Mouse (Mus musculus) neural tube, embryonic 15.5 days (tissue): ENCODE measurements at regions not wholly inside any gene's neighbourhood (a gene's known extent, or its start where the extent isn't known, plus 50 kb on each side); places are given as distances from the start of the nearest gene placed in this dataset.

Experiments
- ATAC-seq: fragments of 200-750 bp; cut with Nextera tagmentation; 2 replicates; pipeline ENCODE4 v1.8.0; 2017; ENCODE audit warnings: mild to moderate bottlenecking, moderate TSS enrichment, moderate library complexity; ENCODE audit not compliant: low FRiP score
- H3K27ac ChIP-seq: fragments of 300-500 bp; sonication (generic); replicated peaks from 2 replicates; pipeline ENCODE4 v1.5.1; 2015; ENCODE audit warnings: mild to moderate bottlenecking, inconsistent platforms
- H3K27me3 ChIP-seq: fragments of 300-500 bp; sonication (generic); replicated peaks from 2 replicates; pipeline ENCODE4 v1.6.1; 2015; ENCODE audit warnings: inconsistent platforms
- H3K36me3 ChIP-seq: fragments of 300-500 bp; sonication (generic); 2 replicates; pipeline ENCODE4 v1.6.1; 2015; ENCODE audit warnings: inconsistent platforms
- H3K4me1 ChIP-seq: fragments of 300-500 bp; sonication (generic); 2 replicates; pipeline ENCODE4 v1.6.1; 2015; ENCODE audit warnings: inconsistent platforms
- H3K4me2 ChIP-seq: fragments of 300-500 bp; sonication (generic); 2 replicates; pipeline ENCODE4 v1.6.1; 2015; ENCODE audit warnings: inconsistent platforms, mild to moderate bottlenecking, moderate library complexity
- H3K4me3 ChIP-seq: fragments of 300-500 bp; sonication (generic); replicated peaks from 2 replicates; pipeline ENCODE4 v1.5.1; 2015; ENCODE audit warnings: mild to moderate bottlenecking, inconsistent platforms
- H3K9ac ChIP-seq: fragments of 300-500 bp; sonication (generic); replicated peaks from 2 replicates; pipeline ENCODE4 v1.6.1; 2015; ENCODE audit warnings: mild to moderate bottlenecking, inconsistent platforms
- H3K9me3 ChIP-seq: fragments of 300-500 bp; sonication (generic); replicated peaks from 2 replicates; pipeline ENCODE4 v1.6.1; 2016; ENCODE audit warnings: inconsistent platforms
- WGBS: fragments of 180-500 bp; shearing (Covaris S2); methylation state at CpG from one replicate; pipeline ENCODE4 v1.1.7; 2015; ENCODE audit warnings: mixed read lengths; 5-methylcytosine and 5-hydroxymethylcytosine counted together

GRCm38 (mm10) chr8:127780596-127780995 lies 577.8 kb upstream of the Nrp1 start:
- no peaks in the 10 kb centered on the region for H3K27me3 ChIP-seq

DNA sequence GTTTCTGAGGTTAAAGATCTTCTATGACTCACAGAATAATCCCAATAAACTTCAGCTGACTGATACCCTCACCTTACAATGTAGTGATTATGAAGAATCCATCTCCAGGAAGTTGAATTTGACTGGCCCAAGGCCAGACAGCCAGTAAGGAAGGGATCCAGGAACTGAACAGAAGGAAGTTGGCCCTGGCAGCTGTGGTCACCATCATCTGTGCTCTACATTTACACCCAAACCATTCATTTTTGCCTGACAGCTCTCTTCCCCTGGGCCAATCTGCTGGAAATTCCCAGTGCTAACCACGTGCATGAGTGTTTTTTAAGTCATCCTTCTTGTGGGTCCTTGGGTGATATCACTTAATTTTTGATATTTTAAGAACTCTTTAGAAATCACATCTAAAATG lies 577.4 kb upstream of the Nrp1 start:
- Histone ChIP-seq H3K9ac (no peak overlapping the region), H3K4me3 (no peak overlapping the region), H3K4me2 (no peak overlapping the region), H3K27me3 (no peaks in the 10 kb centered on the region), H3K9me3 (no peaks in the 10 kb centered on the region), H3K4me1 (peaks cover 17% of the 10 kb centered on the region), H3K27ac (no peak overlapping the region), H3K36me3 (no peaks in the 10 kb centered on the region)
- ATAC-seq, result no peak
- WGBS, result 84% methylated on average over 1 of the region's 1 CpGs

More at GRCm38 (mm10) chr8:127780596-127780995, 577.8 kb upstream of the Nrp1 start:
- no peak for ATAC-seq
- peaks cover 17% of the 10 kb centered on the region for H3K4me1 ChIP-seq
- no peak overlapping the region for H3K9ac ChIP-seq
- H3K9me3 ChIP-seq, result no peaks in the 10 kb centered on the region
- no peaks in the 10 kb centered on the region for H3K36me3 ChIP-seq
- WGBS, result 92% methylated on average over 3 of the region's 3 CpGs
- H3K27ac ChIP-seq, result no peak overlapping the region
- no peak overlapping the region for H3K4me2 ChIP-seq
- no peak overlapping the region for H3K4me3 ChIP-seq

GRCm38 (mm10) chr8:127792611-127793010 lies 565.8 kb upstream of the Nrp1 start:
- no peak for ATAC-seq
- no peaks in the 10 kb centered on the region for H3K36me3 ChIP-seq
- no peaks in the 10 kb centered on the region for H3K9me3 ChIP-seq
- no peak overlapping the region for H3K27ac ChIP-seq
- H3K9ac ChIP-seq, result no peak overlapping the region
- no peaks in the 10 kb centered on the region for H3K4me1 ChIP-seq
- H3K27me3 ChIP-seq, result no peaks in the 10 kb centered on the region
- 65% methylated on average over 5 of the region's 5 CpGs for WGBS
- H3K4me3 ChIP-seq, result no peak overlapping the region
- H3K4me2 ChIP-seq, result no peak overlapping the region

DNA sequence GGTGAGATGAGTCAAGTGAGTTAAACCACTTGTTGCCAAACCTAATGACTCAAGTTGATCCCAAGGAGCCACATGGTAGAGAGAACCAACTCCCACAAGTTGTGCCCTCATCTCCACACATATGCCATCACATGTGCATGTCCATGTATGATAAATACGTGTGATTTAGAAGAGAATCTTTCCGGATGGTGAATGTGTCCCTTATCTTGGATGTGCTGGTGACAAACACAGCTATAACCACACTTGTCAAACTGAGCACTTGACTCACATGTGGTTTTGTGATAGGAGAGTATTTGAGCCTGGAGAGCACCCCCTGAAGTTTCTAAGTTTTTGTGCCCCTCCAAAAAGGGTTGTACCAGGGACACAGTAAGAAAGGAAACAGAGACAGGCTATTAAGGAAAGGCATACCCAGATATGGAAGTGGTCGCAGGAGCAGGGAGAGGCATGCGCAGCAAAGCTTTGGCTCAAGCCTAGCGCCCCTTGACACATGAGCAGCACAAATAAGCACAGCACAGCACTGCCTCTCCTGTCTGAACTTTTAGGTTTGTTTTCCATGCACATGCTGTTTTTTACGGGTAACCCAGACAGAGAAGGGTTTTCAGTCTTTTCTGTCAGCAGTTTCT lies 558.4 kb upstream of the Nrp1 start:
- Histone ChIP-seq H3K9ac (no peak overlapping the region), H3K4me1 (no peaks in the 10 kb centered on the region), H3K4me2 (no peak overlapping the region), H3K4me3 (no peak overlapping the region), H3K36me3 (no peaks in the 10 kb centered on the region), H3K27me3 (no peaks in the 10 kb centered on the region), H3K27ac (no peak overlapping the region), H3K9me3 (no peaks in the 10 kb centered on the region)
- WGBS, result 82% methylated on average over 6 of the region's 6 CpGs
- no peak for ATAC-seq

GRCm38 (mm10) chr8:127802136-127802535 lies 556.3 kb upstream of the Nrp1 start:
- no peak for ATAC-seq
- Histone ChIP-seq H3K9ac (no peak overlapping the region), H3K4me3 (no peak overlapping the region), H3K4me2 (no peak overlapping the region), H3K27ac (no peak overlapping the region), H3K27me3 (no peaks in the 10 kb centered on the region), H3K4me1 (no peaks in the 10 kb centered on the region), H3K9me3 (no peaks in the 10 kb centered on the region), H3K36me3 (no peaks in the 10 kb centered on the region)
- WGBS, result 74% methylated on average over 7 of the region's 7 CpGs

- Histone ChIP-seq H3K27me3 (no peaks in the 10 kb centered on the region), H3K4me3 (no peak overlapping the region), H3K36me3 (no peaks in the 10 kb centered on the region), H3K4me2 (no peak overlapping the region), H3K9ac (no peak overlapping the region), H3K9me3 (no peaks in the 10 kb centered on the region), H3K4me1 (no peaks in the 10 kb centered on the region), H3K27ac (no peak overlapping the region)
- no peak for ATAC-seq
- 55% methylated on average over 5 of the region's 5 CpGs for WGBS
Measured at GRCm38 (mm10) chr8:127802661-127803333, 555.6 kb upstream of the Nrp1 start.

DNA sequence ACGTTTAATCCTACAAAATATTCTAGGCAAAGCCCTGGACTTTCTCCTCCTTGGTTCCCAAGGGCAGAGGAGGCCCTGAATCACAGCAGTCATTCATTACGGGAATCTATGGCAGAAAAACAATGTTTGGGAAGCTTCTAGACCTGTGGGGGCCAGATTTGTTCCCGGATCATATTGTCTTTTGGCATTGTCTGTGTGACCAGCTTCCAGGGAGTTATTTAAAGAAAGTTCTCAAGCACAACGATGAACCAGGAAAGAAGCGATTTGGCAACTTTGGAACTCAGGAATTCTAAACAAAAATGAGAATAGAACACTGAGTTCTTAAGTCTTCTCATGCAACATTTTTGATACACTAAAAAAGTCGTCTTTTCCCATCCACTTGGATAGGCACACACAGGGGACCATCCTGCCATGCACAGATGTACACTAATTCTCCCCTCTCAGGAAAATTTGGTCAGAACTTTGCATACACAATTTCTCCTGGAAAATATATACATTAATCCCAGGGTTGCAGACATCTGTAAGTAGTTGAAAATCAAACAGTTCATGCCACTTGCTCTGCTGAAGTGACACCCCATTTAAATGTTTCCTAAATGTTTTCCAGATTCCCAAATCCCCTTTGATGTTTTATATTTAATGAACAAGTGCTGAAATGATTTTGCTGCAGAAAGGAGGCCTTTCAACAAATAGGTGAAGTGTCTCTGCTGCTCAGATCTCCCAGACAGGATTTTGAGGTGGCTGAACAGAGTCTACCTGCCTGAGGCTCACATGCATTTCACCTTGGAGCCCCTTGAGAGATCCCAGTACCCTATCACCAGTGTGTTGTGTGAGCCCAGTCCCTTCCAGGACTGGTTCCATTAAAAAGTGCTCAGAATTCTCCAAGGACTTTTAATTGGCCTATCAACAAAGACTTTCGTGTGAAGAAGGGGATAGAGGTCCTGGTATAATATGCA lies 548.9 kb upstream of the Nrp1 start:
- H3K9ac ChIP-seq, result no peak overlapping the region
- no peak for ATAC-seq
- no peaks in the 10 kb centered on the region for H3K4me1 ChIP-seq
- 78% methylated on average over 7 of the region's 7 CpGs for WGBS
- no peak overlapping the region for H3K27ac ChIP-seq
- H3K36me3 ChIP-seq, result no peaks in the 10 kb centered on the region
- H3K4me3 ChIP-seq, result no peak overlapping the region
- no peaks in the 10 kb centered on the region for H3K27me3 ChIP-seq
- H3K9me3 ChIP-seq, result no peaks in the 10 kb centered on the region
- H3K4me2 ChIP-seq, result no peak overlapping the region

- 90% methylated on average over 8 of the region's 8 CpGs for WGBS
- ATAC-seq, result no peak
- no peaks in the 10 kb centered on the region for H3K36me3 ChIP-seq
Measured at GRCm38 (mm10) chr8:127811338-127811737, 547.1 kb upstream of the Nrp1 start.

GRCm38 (mm10) chr8:127814785-127815523 lies 543.5 kb upstream of the Nrp1 start:
- 85% methylated on average over 9 of the region's 9 CpGs for WGBS
- Histone ChIP-seq H3K27ac (no peak overlapping the region), H3K4me2 (no peak overlapping the region), H3K9me3 (no peaks in the 10 kb centered on the region), H3K4me1 (no peaks in the 10 kb centered on the region), H3K9ac (no peak overlapping the region), H3K27me3 (no peaks in the 10 kb centered on the region), H3K4me3 (no peak overlapping the region), H3K36me3 (no peaks in the 10 kb centered on the region)
- ATAC-seq, result no peak

More at GRCm38 (mm10) chr8:127811338-127811737, 547.1 kb upstream of the Nrp1 start:
- Histone ChIP-seq H3K9me3 (no peaks in the 10 kb centered on the region), H3K9ac (no peak overlapping the region), H3K27me3 (no peaks in the 10 kb centered on the region), H3K27ac (no peak overlapping the region), H3K4me2 (no peak overlapping the region), H3K4me1 (no peaks in the 10 kb centered on the region), H3K4me3 (no peak overlapping the region)

- H3K27ac ChIP-seq, result no peak overlapping the region
- no peaks in the 10 kb centered on the region for H3K36me3 ChIP-seq
- ATAC-seq, result no peak
- H3K4me3 ChIP-seq, result no peak overlapping the region
- H3K27me3 ChIP-seq, result no peaks in the 10 kb centered on the region
- H3K9me3 ChIP-seq, result no peaks in the 10 kb centered on the region
- H3K4me1 ChIP-seq, result no peaks in the 10 kb centered on the region
- H3K4me2 ChIP-seq, result no peak overlapping the region
- H3K9ac ChIP-seq, result no peak overlapping the region
- 64% methylated on average over 1 of the region's 1 CpGs for WGBS
Measured at GRCm38 (mm10) chr8:127820741-127821170, 537.6 kb upstream of the Nrp1 start.

DNA sequence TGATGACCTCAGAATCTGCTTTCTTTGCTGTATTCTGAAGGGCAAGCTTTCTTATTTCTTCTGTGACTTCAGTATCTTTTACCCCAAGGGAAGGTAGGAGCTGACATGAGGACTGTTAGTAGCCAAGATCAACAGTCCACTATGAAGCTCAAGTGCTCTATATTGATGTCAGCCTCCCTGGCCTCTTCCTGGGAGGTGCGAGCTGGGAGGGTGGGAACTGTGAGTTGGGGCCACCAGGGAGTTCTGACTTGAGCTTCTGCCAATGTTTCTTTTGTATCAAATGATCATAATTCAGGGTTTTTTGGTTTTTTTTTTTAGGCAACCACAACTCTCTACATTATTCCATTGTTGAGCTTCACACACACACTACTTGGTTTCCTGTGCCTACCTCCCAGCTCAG lies 536.8 kb upstream of the Nrp1 start:
- H3K4me2 ChIP-seq, result no peak overlapping the region
- no peaks in the 10 kb centered on the region for H3K4me1 ChIP-seq
- no peaks in the 10 kb centered on the region for H3K9me3 ChIP-seq
- no peak overlapping the region for H3K27ac ChIP-seq
- ATAC-seq, result no peak
- no peak overlapping the region for H3K9ac ChIP-seq
- WGBS, result 77% methylated on average over 1 of the region's 1 CpGs
- no peaks in the 10 kb centered on the region for H3K27me3 ChIP-seq
- H3K4me3 ChIP-seq, result no peak overlapping the region
- H3K36me3 ChIP-seq, result no peaks in the 10 kb centered on the region
